Mouse (Mus musculus): Measurements from ENCODE around the gene Rnf5. TPM values are rescaled to one million over a fixed set of nuclear protein-coding genes. Genes with fewer than 3 reads are reported as not detected.
A peak's percentile ranks its signal among the peaks of the same experiment; 100 is the strongest.

Gene Rnf5
- polyA plus RNA-seq, 1 experiment: 189 TPM

DNA sequence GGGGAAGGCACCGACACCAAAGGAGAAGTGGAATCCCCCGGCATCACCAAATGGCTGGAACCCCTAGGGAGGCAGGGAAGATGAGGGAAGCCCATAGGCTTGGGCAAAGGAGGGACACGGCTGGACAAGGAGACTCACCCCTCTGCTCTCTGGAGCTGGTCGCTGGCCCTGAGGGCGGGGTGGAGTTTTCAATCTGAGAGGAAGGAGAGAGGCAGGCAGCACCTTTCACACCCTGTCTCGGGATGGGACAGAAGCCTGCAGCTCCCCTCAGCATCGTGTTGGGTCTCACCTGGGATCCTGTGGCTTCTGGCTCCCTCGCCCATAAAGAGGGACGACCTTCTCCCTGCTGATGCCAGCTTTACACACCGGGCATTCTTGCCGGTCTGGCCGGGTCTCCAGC, 1.7 kb downstream of the Rnf5 start:
- no peak for TF ChIP-seq CTCF (IDR thresholded peaks at IDR 0.05; ENCODE audit: borderline replicate concordance, extremely low read depth, insufficient read depth, insufficient read length)
- no peak for TF ChIP-seq POLR2A (IDR thresholded peaks at IDR 0.05; ENCODE audit: borderline replicate concordance, extremely low read depth, insufficient read depth, insufficient read length, poor library complexity, severe bottlenecking)
- DNase-seq (ENCODE audit: low read depth): no peak

DNA sequence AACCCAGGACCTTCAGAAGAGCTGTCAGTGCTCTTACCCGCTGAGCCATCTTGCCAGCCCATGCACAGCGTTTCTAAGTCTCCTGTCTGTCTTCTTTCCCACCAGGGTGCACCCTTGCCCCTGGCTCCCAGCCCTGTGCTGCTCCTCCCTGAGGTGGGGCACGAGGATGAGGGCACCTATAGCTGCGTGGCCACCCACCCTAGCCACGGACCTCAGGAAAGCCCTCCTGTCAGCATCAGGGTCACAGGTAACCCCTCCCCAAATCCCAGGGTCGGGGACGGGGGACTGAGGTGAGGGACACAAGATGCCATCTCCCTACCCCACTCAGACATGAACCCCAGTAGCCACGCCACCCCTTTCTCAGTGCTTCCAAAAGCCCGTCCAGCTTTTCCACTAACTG, 3.6 kb downstream of the Rnf5 start:
- no peak for TF ChIP-seq POLR2A (IDR thresholded peaks at IDR 0.05; ENCODE audit: borderline replicate concordance, extremely low read depth, insufficient read depth, insufficient read length, poor library complexity, severe bottlenecking)
- no peak for TF ChIP-seq CTCF (IDR thresholded peaks at IDR 0.05; ENCODE audit: borderline replicate concordance, extremely low read depth, insufficient read depth, insufficient read length)
- DNase-seq (ENCODE audit: low read depth): no peak

DNA sequence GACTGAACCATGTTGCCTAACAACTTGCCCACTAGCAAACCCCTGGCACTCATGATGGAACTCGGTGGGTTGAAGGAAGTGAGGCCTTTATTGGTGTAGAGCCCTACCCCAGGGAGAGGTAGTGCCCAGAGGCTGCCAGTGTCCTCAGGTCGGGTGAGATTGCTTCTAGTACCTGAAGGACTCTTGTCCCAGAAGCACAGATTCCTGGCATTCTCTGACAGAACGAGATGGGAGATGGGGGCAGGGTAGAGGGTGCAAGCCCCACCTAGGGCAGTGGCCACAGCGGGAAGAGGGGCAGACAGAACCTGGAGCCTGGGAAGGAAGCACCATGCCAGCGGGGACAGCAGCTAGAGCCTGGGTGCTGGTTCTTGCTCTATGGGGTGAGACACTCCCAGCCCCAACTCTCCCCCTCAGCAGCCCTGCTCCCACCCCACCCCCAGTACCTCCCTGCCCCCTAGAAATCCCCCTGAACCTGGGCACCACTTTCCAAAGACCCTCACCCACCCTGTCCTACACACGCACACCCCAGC, 5.9 kb downstream of the Rnf5 start, which contains the start of gene Ager:
Ager (plus strand) TSS at position 297 of the 530 bp plus-strand sequence.
- DNase-seq (ENCODE audit: low read depth): no peak
- no peak for TF ChIP-seq POLR2A (IDR thresholded peaks at IDR 0.05; ENCODE audit: borderline replicate concordance, extremely low read depth, insufficient read depth, insufficient read length, poor library complexity, severe bottlenecking)
- no peak for TF ChIP-seq CTCF (IDR thresholded peaks at IDR 0.05; ENCODE audit: borderline replicate concordance, extremely low read depth, insufficient read depth, insufficient read length)

DNA sequence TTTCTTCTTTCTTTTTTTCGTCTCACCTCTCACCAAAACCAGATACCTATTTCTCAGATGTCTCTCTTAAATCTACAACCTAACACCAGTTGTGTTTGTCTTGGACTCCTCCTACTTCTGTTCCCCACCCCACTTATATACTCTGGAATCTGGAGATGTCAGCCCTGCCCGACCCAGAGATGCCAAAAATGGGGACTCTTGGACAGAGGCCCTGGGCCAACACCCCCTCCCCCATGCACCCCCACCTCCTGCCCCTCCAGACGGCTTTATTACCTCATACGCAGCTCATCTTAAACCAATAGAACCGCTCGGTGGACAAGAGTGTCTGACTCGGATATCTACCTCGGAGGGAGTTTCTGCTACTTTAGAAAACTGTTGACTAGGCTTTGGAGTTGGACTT, 7.4 kb downstream of the Rnf5 start:
- no peak for DNase-seq (ENCODE audit: low read depth)
- TF ChIP-seq CTCF (IDR thresholded peaks at IDR 0.05; ENCODE audit: borderline replicate concordance, extremely low read depth, insufficient read depth, insufficient read length): no peak
- no peak for TF ChIP-seq POLR2A (IDR thresholded peaks at IDR 0.05; ENCODE audit: borderline replicate concordance, extremely low read depth, insufficient read depth, insufficient read length, poor library complexity, severe bottlenecking)

DNA sequence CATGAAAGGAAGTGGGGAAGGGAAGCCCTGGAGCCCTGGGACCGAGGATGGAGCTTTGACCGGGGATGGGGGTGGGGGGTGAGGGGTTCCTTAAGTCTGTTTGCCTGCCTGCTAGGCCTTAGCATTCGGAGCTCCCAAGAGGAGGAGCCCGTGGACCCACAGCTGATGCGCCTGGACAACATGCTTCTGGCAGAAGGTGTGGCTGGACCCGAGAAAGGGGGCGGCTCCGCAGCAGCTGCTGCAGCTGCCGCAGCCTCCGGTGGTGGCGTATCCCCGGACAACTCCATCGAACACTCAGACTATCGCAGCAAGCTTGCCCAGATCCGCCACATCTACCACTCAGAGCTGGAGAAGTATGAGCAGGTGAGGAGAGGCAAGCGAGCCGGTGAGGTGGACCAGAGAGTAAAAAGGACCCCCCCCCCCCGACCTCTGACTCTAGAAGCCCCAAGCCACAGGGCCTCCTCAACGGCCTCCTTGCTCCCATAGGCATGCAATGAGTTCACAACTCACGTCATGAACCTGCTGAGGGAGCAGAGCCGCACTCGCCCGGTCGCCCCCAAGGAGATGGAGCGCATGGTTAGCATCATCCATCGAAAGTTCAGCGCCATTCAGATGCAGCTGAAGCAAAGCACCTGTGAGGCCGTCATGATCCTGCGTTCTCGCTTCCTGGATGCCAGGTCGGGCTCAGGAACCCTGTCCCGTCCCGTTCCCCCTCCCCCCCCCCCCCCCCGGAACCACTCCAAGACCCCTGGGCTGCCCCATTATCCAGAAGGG, 9.6 kb downstream of the Rnf5 start:
- peak; percentile 33 for DNase-seq (ENCODE audit: low read depth)

DNA sequence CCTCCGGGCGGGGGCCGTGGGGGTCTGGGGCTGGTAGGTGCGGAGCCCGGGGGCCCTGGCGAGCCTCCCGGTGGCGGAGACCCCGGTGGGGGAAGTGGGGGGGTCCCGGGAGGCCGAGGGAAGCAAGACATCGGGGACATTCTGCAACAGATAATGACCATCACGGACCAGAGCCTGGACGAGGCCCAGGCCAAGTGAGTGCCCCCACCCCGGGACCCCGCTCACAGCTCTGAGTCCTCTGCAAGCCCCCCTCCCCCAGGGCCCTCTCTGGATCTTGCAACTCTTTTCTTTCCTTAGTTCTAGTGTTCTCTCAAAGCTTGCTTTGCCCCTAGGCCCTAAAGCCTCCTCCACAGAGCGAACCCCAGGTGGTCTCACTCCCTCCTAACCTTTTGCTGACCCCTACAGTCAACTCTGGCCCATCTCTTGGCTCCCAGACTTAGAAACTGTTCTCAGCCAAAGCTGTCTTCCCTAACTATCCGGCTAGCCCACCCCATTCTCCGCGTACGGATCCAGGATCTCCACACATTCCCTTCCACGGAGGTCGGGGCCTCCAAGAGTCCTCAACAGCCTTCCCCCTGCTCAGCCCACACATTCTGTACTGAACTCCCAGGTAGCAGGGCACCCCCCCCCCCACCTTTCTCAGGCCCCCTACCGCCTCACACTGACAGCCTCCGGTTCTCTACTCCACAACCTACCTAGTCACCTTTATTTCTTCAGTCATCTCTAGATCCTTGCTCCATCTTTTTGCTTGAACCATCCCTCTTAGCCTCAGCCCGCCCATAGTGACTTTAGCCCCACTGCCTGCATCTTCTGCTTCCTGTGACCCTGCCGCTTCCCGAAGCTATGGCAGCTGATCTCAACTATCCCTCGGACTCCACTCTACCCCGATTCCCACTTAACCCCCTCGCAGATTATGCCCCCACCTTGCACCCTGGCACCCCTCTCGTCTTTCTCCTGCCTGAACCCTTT, 10.6 kb downstream of the Rnf5 start:
- peak; percentile 62 for DNase-seq (ENCODE audit: low read depth)
- no peak for TF ChIP-seq CTCF (IDR thresholded peaks at IDR 0.05; ENCODE audit: borderline replicate concordance, extremely low read depth, insufficient read depth, insufficient read length)
- TF ChIP-seq POLR2A (IDR thresholded peaks at IDR 0.05; ENCODE audit: borderline replicate concordance, extremely low read depth, insufficient read depth, insufficient read length, poor library complexity, severe bottlenecking): no peak

More for the DNA sequence above, 9.6 kb downstream of the Rnf5 start:
- no peak for TF ChIP-seq POLR2A (IDR thresholded peaks at IDR 0.05; ENCODE audit: borderline replicate concordance, extremely low read depth, insufficient read depth, insufficient read length, poor library complexity, severe bottlenecking)
- no peak for TF ChIP-seq CTCF (IDR thresholded peaks at IDR 0.05; ENCODE audit: borderline replicate concordance, extremely low read depth, insufficient read depth, insufficient read length)

DNA sequence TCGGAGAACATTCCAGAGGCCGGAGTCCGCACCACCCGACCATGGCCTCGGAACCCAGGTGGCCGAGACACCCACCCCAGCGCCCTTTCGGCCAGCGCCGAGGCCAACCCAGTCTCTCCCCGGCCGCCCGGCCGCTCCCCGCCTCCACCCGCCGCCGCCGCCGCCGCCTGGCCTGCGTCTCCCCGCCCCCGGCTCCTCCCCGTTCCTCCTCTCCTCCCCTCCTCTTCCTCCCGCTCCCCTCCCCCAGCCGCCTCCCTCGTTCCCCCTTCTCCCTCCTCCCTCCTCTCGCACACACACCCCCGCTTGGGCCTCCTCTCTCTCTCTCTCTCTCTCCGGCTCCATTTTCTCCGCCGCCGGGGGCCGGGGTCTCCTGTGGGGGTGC, 11.5 kb downstream of the Rnf5 start:
- no peak for TF ChIP-seq CTCF (IDR thresholded peaks at IDR 0.05; ENCODE audit: borderline replicate concordance, extremely low read depth, insufficient read depth, insufficient read length)
- TF ChIP-seq POLR2A (IDR thresholded peaks at IDR 0.05; ENCODE audit: borderline replicate concordance, extremely low read depth, insufficient read depth, insufficient read length, poor library complexity, severe bottlenecking): peak; percentile 90
- peak; percentile 97 for DNase-seq (ENCODE audit: low read depth)

DNA sequence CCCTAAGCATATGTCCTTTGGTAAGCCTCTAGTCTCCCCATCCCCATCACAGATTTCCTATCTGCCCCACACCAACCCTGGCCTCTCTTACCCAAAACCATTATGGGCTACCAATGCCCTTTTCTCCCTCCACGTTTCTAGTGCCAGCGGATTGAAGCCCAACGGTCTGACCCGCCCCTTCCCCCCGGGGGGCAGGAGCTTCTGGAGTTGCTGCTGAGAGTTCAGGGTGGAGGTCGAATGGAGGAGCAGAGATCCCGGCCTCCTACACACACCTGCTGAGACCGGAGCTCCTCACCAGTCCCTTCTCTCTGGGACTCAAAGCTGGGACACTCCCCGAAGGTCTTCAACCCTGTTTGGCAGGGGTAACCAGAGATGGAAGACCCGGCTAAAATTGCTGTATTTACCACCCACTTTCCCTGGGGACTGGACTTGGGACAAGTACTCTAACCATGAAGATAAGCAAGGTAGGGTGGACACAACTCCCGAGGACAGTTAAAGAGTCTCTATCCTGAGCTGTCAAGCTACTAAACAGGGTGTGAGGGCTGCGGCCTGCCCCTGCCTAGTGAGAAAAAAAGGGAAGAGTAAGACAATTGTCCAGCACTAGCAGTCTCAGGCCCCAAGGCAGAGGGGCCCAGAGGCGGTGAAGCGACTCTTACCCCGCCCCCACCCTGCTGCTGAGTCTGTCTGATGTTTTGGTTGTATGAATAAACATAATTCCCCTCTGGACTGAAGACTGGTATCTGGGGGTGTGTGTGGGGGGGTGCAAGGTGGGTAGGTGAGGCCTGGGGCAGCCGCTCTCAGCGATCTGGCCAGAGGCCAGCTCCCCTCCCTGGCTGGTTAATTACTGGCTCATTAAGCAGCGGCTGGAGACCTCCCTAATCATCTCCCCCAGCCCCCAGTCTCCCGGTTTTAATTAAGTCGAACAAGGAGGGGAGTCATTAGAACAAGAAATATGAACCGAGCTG, 12.2 kb downstream of the Rnf5 start, which contains the start of gene Pbx2:
Pbx2 (plus strand) TSS at position 238 of the 965 bp plus-strand sequence.
- peak; percentile 88 for DNase-seq (ENCODE audit: low read depth)
- TF ChIP-seq POLR2A (IDR thresholded peaks at IDR 0.05; ENCODE audit: borderline replicate concordance, extremely low read depth, insufficient read depth, insufficient read length, poor library complexity, severe bottlenecking): no peak
- no peak for TF ChIP-seq CTCF (IDR thresholded peaks at IDR 0.05; ENCODE audit: borderline replicate concordance, extremely low read depth, insufficient read depth, insufficient read length)

DNA sequence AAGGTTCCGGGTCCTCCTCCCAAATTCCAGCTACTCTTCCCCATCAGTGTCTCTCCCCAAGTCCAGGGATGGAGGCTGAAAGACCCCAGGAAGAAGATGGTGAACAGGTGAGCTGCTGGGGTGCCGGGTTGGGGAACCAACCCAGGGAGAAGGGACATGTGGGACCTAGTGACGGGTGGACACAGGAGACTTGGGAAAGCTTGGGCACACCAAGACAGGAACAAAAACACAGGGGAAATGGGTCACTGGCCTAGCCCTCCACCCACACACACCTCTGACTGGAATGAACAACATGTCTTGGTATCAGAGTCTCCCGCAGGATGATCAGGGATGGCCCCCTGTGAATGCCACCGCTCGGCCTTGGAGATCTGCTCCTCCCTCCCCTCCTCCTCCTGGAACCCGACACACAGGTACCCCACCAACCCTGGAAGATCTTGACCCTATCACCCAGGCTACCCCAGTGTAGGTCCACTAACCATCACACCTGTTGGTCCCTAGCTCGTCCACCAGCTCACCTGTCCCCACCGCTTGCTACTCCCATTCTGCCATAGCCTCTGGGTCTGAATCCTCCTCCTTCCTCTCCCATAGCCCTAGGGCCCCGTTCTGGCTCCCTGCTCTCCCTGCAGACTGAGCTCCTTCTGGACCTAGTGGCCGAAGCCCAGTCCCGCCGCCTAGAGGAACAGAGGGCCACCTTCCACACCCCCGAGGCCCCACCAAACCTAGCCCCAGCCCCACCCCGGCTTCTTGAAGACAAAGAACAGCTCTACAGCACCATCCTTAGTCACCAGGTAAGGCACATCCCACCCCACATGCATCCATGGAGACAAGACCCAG, 13.1 kb downstream of the Rnf5 start:
- no peak for DNase-seq (ENCODE audit: low read depth)
- TF ChIP-seq POLR2A (IDR thresholded peaks at IDR 0.05; ENCODE audit: borderline replicate concordance, extremely low read depth, insufficient read depth, insufficient read length, poor library complexity, severe bottlenecking) (no peak), CTCF (IDR thresholded peaks at IDR 0.05; ENCODE audit: borderline replicate concordance, extremely low read depth, insufficient read depth, insufficient read length) (no peak)

Data from brain, embryonic 14.5 days (tissue).